Mouse (Mus musculus): ENCODE measurements around the gene Gm3043. TPM values are rescaled to one million over a fixed set of nuclear protein-coding genes. Genes with fewer than 3 reads are reported as not detected.
"Not testable (repeated sequence)": the region's sequence is repeated elsewhere in the genome, so short reads cannot be mapped to it uniquely, and the experiment has no call there.

The Gm3043 gene
- not detected for total RNA-seq (2021)
- long read RNA-seq, experiment 1 = 0 reads
- long read RNA-seq, experiment 2 = 0 reads

DNA sequence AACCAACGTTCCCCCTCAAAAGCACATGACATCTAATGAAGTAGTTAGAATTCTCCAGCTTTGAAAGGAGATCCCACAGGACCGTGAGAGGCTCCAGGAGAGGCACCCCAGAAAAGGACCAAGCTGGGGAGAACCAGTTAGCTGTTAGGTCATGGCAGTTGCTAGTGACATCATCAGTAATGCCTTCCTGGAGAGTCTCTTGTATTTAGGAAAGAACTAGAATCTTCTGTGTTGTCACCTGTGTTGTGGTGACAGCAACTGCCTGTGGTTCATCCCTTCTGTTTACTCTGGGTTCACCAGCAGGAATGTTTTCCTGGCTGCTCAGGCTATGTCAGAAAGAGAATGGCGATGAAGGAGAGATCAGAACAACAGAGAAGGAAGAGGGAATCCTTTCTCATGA, at the start of gene Gm3043:
Gm3043 (plus strand) TSS at position 301 of the 400 bp plus-strand sequence.
- not testable (repeated sequence) for DNase-seq (ENCODE audit: low spot score in 2 of 2)

- not testable (repeated sequence) for DNase-seq (ENCODE audit: low spot score in 2 of 2)
Observed at GRCm38 (mm10) chr14:3651730-3652129, 36.9 kb upstream of the Gm3043 start, which contains the start of gene Gm3020. Gm3020 (plus strand) TSS chr14:3652030.

Other genes starting within 250 kb of the Gm3043 start
- not detected for gene Gm10408, start 239.4 kb upstream of the Gm3043 start, total RNA-seq (2021)
- gene Gm3012, start 54.3 kb upstream of the Gm3043 start, total RNA-seq (2021) = not detected
- gene Gm3020, start 36.8 kb upstream of the Gm3043 start, total RNA-seq (2021) = not detected
- not detected for gene Gm3002, start 121.3 kb downstream of the Gm3043 start, total RNA-seq (2021)
- not detected for gene Gm3033, start 157.5 kb downstream of the Gm3043 start, total RNA-seq (2021)
- not detected for gene Gm2916, start 195.4 kb downstream of the Gm3043 start, total RNA-seq (2021)
- not detected for gene Gm3029, start 243.0 kb downstream of the Gm3043 start, total RNA-seq (2021)

Data from adrenal gland, adult 18-20 months (tissue).